Mouse (Mus musculus): Measurements from ENCODE around the gene Borcs5. TPM values are rescaled to one million over a fixed set of nuclear protein-coding genes. Genes with fewer than 3 reads are reported as not detected.
A peak's percentile ranks its signal among the peaks of the same experiment; 100 is the strongest.

The Borcs5 gene
- polyA plus RNA-seq (2011; ENCODE audit: insufficient read depth, insufficient read length, low read depth, missing spikeins) = 4.8 and 5.7 TPM in 2 replicates

DNA sequence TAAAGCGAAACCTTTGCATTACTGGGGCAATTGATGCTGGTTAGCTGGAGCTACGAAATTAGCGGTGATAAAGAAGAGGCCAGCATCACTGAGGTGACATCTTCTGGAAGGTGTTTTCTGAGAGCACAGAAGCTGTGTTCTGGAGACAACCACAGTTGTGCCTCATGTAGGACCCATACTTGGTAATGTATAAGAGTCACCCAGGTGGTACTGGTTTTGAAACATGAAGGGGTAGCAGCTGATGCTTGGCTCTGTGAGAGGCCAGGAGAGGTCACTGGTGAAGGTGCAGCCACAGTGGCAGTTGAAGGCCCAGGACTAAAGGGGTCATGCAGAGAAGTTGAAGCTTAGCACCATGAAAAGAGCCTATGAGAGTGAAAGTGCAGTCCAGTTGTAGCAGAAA lies at the start of gene Borcs5:
Gene Borcs5 (plus strand): TSS at position 301 of the 400 bp plus-strand sequence.
- no peak within 1 kb of the TSS for H3K4me3 ChIP-seq (ENCODE audit: low read depth, low read length)
- no peaks in the 10 kb centered on the region for H3K27me3 ChIP-seq (ENCODE audit: control insufficient read depth, insufficient read depth, low read length, poor library complexity, severe bottlenecking)
- 0 out of 2 replicates have a peak within 1 kb of the TSS, but pooled peaks have one; percentile 10 for H3K9ac ChIP-seq (ENCODE audit: low read depth, poor library complexity, severe bottlenecking)
- no peak within 1 kb of the TSS for H3K27ac ChIP-seq (ENCODE audit: insufficient read depth, low read length)
- no peaks in the 10 kb centered on the region for H3K36me3 ChIP-seq (ENCODE audit: control insufficient read depth, insufficient read depth, low read length, poor library complexity, severe bottlenecking)
- no peaks in the 10 kb centered on the region for H3K9me3 ChIP-seq (replicated peaks; ENCODE audit: control insufficient read depth, insufficient read depth, low read length, poor library complexity, severe bottlenecking)
- TF ChIP-seq POLR2A (IDR thresholded peaks at IDR 0.05; ENCODE audit: insufficient read depth, low read length) (no peak), EP300 (IDR thresholded peaks at IDR 0.05; ENCODE audit: insufficient read depth, low read depth, low read length) (no peak), CTCF (IDR thresholded peaks at IDR 0.05; ENCODE audit: low read depth, low read length) (no peak)
- no peaks in the 10 kb centered on the region for H3K4me1 ChIP-seq (ENCODE audit: control insufficient read depth, insufficient read depth, low read length)

GRCm38 (mm10) chr6:134591614-134592013 lies 47.7 kb upstream of the Borcs5 start:
- no peaks in the 10 kb centered on the region for H3K9me3 ChIP-seq (replicated peaks; ENCODE audit: control insufficient read depth, insufficient read depth, low read length, poor library complexity, severe bottlenecking)
- TF ChIP-seq CTCF (IDR thresholded peaks at IDR 0.05; ENCODE audit: low read depth, low read length) (no peak), POLR2A (IDR thresholded peaks at IDR 0.05; ENCODE audit: insufficient read depth, low read length) (no peak), EP300 (IDR thresholded peaks at IDR 0.05; ENCODE audit: insufficient read depth, low read depth, low read length) (no peak)
- no peak overlapping the region for H3K4me3 ChIP-seq (ENCODE audit: low read depth, low read length)
- H3K27ac ChIP-seq (ENCODE audit: insufficient read depth, low read length) = no peak overlapping the region
- no peak overlapping the region for H3K9ac ChIP-seq (ENCODE audit: low read depth, poor library complexity, severe bottlenecking)
- H3K36me3 ChIP-seq (ENCODE audit: control insufficient read depth, insufficient read depth, low read length, poor library complexity, severe bottlenecking) = no peaks in the 10 kb centered on the region
- no peaks in the 10 kb centered on the region for H3K27me3 ChIP-seq (ENCODE audit: control insufficient read depth, insufficient read depth, low read length, poor library complexity, severe bottlenecking)
- no peaks in the 10 kb centered on the region for H3K4me1 ChIP-seq (ENCODE audit: control insufficient read depth, insufficient read depth, low read length)

- H3K9me3 ChIP-seq (replicated peaks; ENCODE audit: control insufficient read depth, insufficient read depth, low read length, poor library complexity, severe bottlenecking) = no peaks in the 10 kb centered on the region
- no peak overlapping the region for H3K27ac ChIP-seq (ENCODE audit: insufficient read depth, low read length)
- no peaks in the 10 kb centered on the region for H3K27me3 ChIP-seq (ENCODE audit: control insufficient read depth, insufficient read depth, low read length, poor library complexity, severe bottlenecking)
- no peak for TF ChIP-seq CTCF (IDR thresholded peaks at IDR 0.05; ENCODE audit: low read depth, low read length)
- TF ChIP-seq POLR2A (IDR thresholded peaks at IDR 0.05; ENCODE audit: insufficient read depth, low read length) = no peak
- TF ChIP-seq EP300 (IDR thresholded peaks at IDR 0.05; ENCODE audit: insufficient read depth, low read depth, low read length) = no peak
- no peaks in the 10 kb centered on the region for H3K4me1 ChIP-seq (ENCODE audit: control insufficient read depth, insufficient read depth, low read length)
- no peak overlapping the region for H3K9ac ChIP-seq (ENCODE audit: low read depth, poor library complexity, severe bottlenecking)
- no peaks in the 10 kb centered on the region for H3K36me3 ChIP-seq (ENCODE audit: control insufficient read depth, insufficient read depth, low read length, poor library complexity, severe bottlenecking)
- no peak overlapping the region for H3K4me3 ChIP-seq (ENCODE audit: low read depth, low read length)
Observed at GRCm38 (mm10) chr6:134594569-134595442, 44.5 kb upstream of the Borcs5 start.

GRCm38 (mm10) chr6:134597651-134598229 lies 41.6 kb upstream of the Borcs5 start:
- no peak for TF ChIP-seq EP300 (IDR thresholded peaks at IDR 0.05; ENCODE audit: insufficient read depth, low read depth, low read length)
- no peak for TF ChIP-seq CTCF (IDR thresholded peaks at IDR 0.05; ENCODE audit: low read depth, low read length)
- no peak for TF ChIP-seq POLR2A (IDR thresholded peaks at IDR 0.05; ENCODE audit: insufficient read depth, low read length)
- Histone ChIP-seq H3K36me3 (ENCODE audit: control insufficient read depth, insufficient read depth, low read length, poor library complexity, severe bottlenecking) (no peaks in the 10 kb centered on the region), H3K9me3 (replicated peaks; ENCODE audit: control insufficient read depth, insufficient read depth, low read length, poor library complexity, severe bottlenecking) (no peaks in the 10 kb centered on the region), H3K4me1 (ENCODE audit: control insufficient read depth, insufficient read depth, low read length) (no peaks in the 10 kb centered on the region), H3K9ac (ENCODE audit: low read depth, poor library complexity, severe bottlenecking) (no peak overlapping the region), H3K4me3 (ENCODE audit: low read depth, low read length) (no peak overlapping the region), H3K27me3 (ENCODE audit: control insufficient read depth, insufficient read depth, low read length, poor library complexity, severe bottlenecking) (no peaks in the 10 kb centered on the region), H3K27ac (ENCODE audit: insufficient read depth, low read length) (no peak overlapping the region)

GRCm38 (mm10) chr6:134599239-134599638 lies 40.1 kb upstream of the Borcs5 start:
- H3K4me3 ChIP-seq (ENCODE audit: low read depth, low read length) = no peak overlapping the region
- no peaks in the 10 kb centered on the region for H3K9me3 ChIP-seq (replicated peaks; ENCODE audit: control insufficient read depth, insufficient read depth, low read length, poor library complexity, severe bottlenecking)
- no peaks in the 10 kb centered on the region for H3K36me3 ChIP-seq (ENCODE audit: control insufficient read depth, insufficient read depth, low read length, poor library complexity, severe bottlenecking)
- no peak for TF ChIP-seq CTCF (IDR thresholded peaks at IDR 0.05; ENCODE audit: low read depth, low read length)
- no peak for TF ChIP-seq POLR2A (IDR thresholded peaks at IDR 0.05; ENCODE audit: insufficient read depth, low read length)
- no peak for TF ChIP-seq EP300 (IDR thresholded peaks at IDR 0.05; ENCODE audit: insufficient read depth, low read depth, low read length)
- no peaks in the 10 kb centered on the region for H3K4me1 ChIP-seq (ENCODE audit: control insufficient read depth, insufficient read depth, low read length)
- H3K9ac ChIP-seq (ENCODE audit: low read depth, poor library complexity, severe bottlenecking) = no peak overlapping the region
- H3K27me3 ChIP-seq (ENCODE audit: control insufficient read depth, insufficient read depth, low read length, poor library complexity, severe bottlenecking) = no peaks in the 10 kb centered on the region
- H3K27ac ChIP-seq (ENCODE audit: insufficient read depth, low read length) = no peak overlapping the region

GRCm38 (mm10) chr6:134601130-134601529 lies 38.2 kb upstream of the Borcs5 start:
- H3K27ac ChIP-seq (ENCODE audit: insufficient read depth, low read length) = no peak overlapping the region
- H3K9ac ChIP-seq (ENCODE audit: low read depth, poor library complexity, severe bottlenecking) = no peak overlapping the region
- no peaks in the 10 kb centered on the region for H3K27me3 ChIP-seq (ENCODE audit: control insufficient read depth, insufficient read depth, low read length, poor library complexity, severe bottlenecking)
- no peak for TF ChIP-seq POLR2A (IDR thresholded peaks at IDR 0.05; ENCODE audit: insufficient read depth, low read length)
- TF ChIP-seq CTCF (IDR thresholded peaks at IDR 0.05; ENCODE audit: low read depth, low read length) = no peak
- TF ChIP-seq EP300 (IDR thresholded peaks at IDR 0.05; ENCODE audit: insufficient read depth, low read depth, low read length) = no peak
- no peaks in the 10 kb centered on the region for H3K9me3 ChIP-seq (replicated peaks; ENCODE audit: control insufficient read depth, insufficient read depth, low read length, poor library complexity, severe bottlenecking)
- no peaks in the 10 kb centered on the region for H3K36me3 ChIP-seq (ENCODE audit: control insufficient read depth, insufficient read depth, low read length, poor library complexity, severe bottlenecking)
- H3K4me1 ChIP-seq (ENCODE audit: control insufficient read depth, insufficient read depth, low read length) = no peaks in the 10 kb centered on the region
- no peak overlapping the region for H3K4me3 ChIP-seq (ENCODE audit: low read depth, low read length)
